Mouse (Mus musculus) MEL (cell line): ENCODE results near the gene Ncoa7. TPM values are rescaled to one million over a fixed set of nuclear protein-coding genes. Genes with fewer than 3 reads are reported as not detected.
"Not testable (repeated sequence)": the region's sequence is repeated elsewhere in the genome, so short reads cannot be mapped to it uniquely, and the experiment has no call there.

ENCODE experiments used
- DNase-seq: peaks from one replicate; pipeline ENCODE4 v3.0.0; 2011; ENCODE audit warnings: low read depth, low spot score
- H3K27ac ChIP-seq: 2 replicates; pipeline ENCODE4 v1.5.1; 2012; ENCODE audit warnings: low read depth, mild to moderate bottlenecking, control low read depth, low read length, moderate library complexity; ENCODE audit not compliant: control insufficient read depth
- H3K27me3 ChIP-seq, 2 experiments: fragments of 150-350 bp in 1 of 2; sonication (generic) in 1 of 2; 2 replicates each; pipeline ENCODE4 v1.6.1; 2012; ENCODE audit warnings: low read length in 2 of 2, mild to moderate bottlenecking in 2 of 2, improper control_type of control experiment in 1 of 2, moderate library complexity in 1 of 2; ENCODE audit not compliant: insufficient read depth in 2 of 2, control insufficient read depth in 1 of 2
- H3K36me3 ChIP-seq, 2 experiments: 2 replicates each; pipeline ENCODE4 v1.6.1; 2012 to 2014; ENCODE audit warnings: low read length in 2 of 2, improper control_type of control experiment in 1 of 2, inconsistent platforms in 1 of 2, mild to moderate bottlenecking in 1 of 2; ENCODE audit not compliant: insufficient read depth in 2 of 2, control insufficient read depth in 1 of 2
- H3K4me1 ChIP-seq, 2 experiments: fragments of 150-350 bp in 1 of 2; sonication (generic) in 1 of 2; 2 replicates each; pipeline ENCODE4 v1.6.1; 2012; ENCODE audit warnings: low read length in 2 of 2, improper control_type of control experiment in 1 of 2, mild to moderate bottlenecking in 1 of 2; ENCODE audit not compliant: insufficient read depth in 2 of 2, control insufficient read depth in 1 of 2
- H3K4me3 ChIP-seq, 2 experiments: fragments of 150-350 bp in 1 of 2; sonication (generic) in 1 of 2; 2 replicates each; pipeline ENCODE4 v1.5.1; 2012; ENCODE audit warnings: low read depth in 2 of 2, low read length in 2 of 2, mild to moderate bottlenecking in 2 of 2, moderate library complexity in 2 of 2, control low read depth in 1 of 2, improper control_type of control experiment in 1 of 2; ENCODE audit not compliant: control insufficient read depth in 1 of 2, insufficient read depth in 1 of 2
- H3K79me2 ChIP-seq: 2 replicates; pipeline ENCODE4 v1.6.1; 2012; ENCODE audit warnings: mild to moderate bottlenecking, low read length, moderate library complexity; ENCODE audit not compliant: control insufficient read depth, poor library complexity, insufficient read depth
- H3K9ac ChIP-seq: 2 replicates; pipeline ENCODE4 v1.6.1; 2012; ENCODE audit warnings: low read depth, mild to moderate bottlenecking, control low read depth, low read length, moderate library complexity; ENCODE audit not compliant: control insufficient read depth, poor library complexity, severe bottlenecking
- H3K9me3 ChIP-seq: fragments of 150-350 bp; sonication (generic); replicated peaks from 2 replicates; pipeline ENCODE4 v1.6.1; 2012; ENCODE audit warnings: mild to moderate bottlenecking, low read length, improper control_type of control experiment, moderate library complexity; ENCODE audit not compliant: insufficient read depth
- BHLHE40 ChIP-seq: IDR thresholded peaks from 2 replicates; pipeline ENCODE4 v1.6.1; 2012; ENCODE audit warnings: low read depth, mild to moderate bottlenecking, inconsistent platforms, low read length, improper control_type of control experiment, borderline replicate concordance
- EP300 ChIP-seq, 2 experiments: IDR thresholded peaks; 2 replicates each; pipeline ENCODE4 v1.6.1; 2011; ENCODE audit warnings: improper control_type of control experiment in 2 of 2, low read length in 2 of 2, low read depth in 1 of 2, mild to moderate bottlenecking in 1 of 2
- GABPA ChIP-seq: IDR thresholded peaks from 2 replicates; pipeline ENCODE4 v1.6.1; 2012; ENCODE audit warnings: low read depth, mild to moderate bottlenecking, inconsistent platforms, low read length, improper control_type of control experiment, moderate library complexity
- GATA1 ChIP-seq: IDR thresholded peaks from 2 replicates; pipeline ENCODE4 v1.6.1; 2011; ENCODE audit warnings: low read depth, low read length, improper control_type of control experiment
- HCFC1 ChIP-seq: IDR thresholded peaks from 2 replicates; pipeline ENCODE4 v1.6.1; 2012; ENCODE audit warnings: low read depth, mild to moderate bottlenecking, inconsistent platforms, low read length, improper control_type of control experiment, moderate library complexity
- MAFK ChIP-seq: IDR thresholded peaks from 2 replicates; pipeline ENCODE4 v1.6.1; 2011; ENCODE audit warnings: low read depth, mild to moderate bottlenecking, low read length, improper control_type of control experiment, borderline replicate concordance
- MAZ ChIP-seq: IDR thresholded peaks from 2 replicates; pipeline ENCODE4 v1.6.1; 2012; ENCODE audit warnings: low read depth, mild to moderate bottlenecking, inconsistent platforms, low read length, improper control_type of control experiment
- MEF2A ChIP-seq: IDR thresholded peaks from 2 replicates; pipeline ENCODE4 v1.6.1; 2014; ENCODE audit warnings: low read depth, mild to moderate bottlenecking, inconsistent platforms, low read length, improper control_type of control experiment; ENCODE audit not compliant: poor library complexity, insufficient replicate concordance, severe bottlenecking; ENCODE audit errors: extremely low read depth
- MYC ChIP-seq: IDR thresholded peaks from 2 replicates; pipeline ENCODE4 v1.6.1; 2011; ENCODE audit warnings: low read depth, mild to moderate bottlenecking, low read length, improper control_type of control experiment, moderate library complexity
- NELFE ChIP-seq: IDR thresholded peaks from 2 replicates; pipeline ENCODE4 v1.6.1; 2011; ENCODE audit warnings: low read depth, low read length, improper control_type of control experiment
- RAD21 ChIP-seq: IDR thresholded peaks from 2 replicates; pipeline ENCODE4 v1.6.1; 2011; ENCODE audit warnings: mild to moderate bottlenecking, low read depth, low read length, improper control_type of control experiment
- SMC3 ChIP-seq: IDR thresholded peaks from 2 replicates; pipeline ENCODE4 v1.6.1; 2011; ENCODE audit warnings: low read depth, low read length, improper control_type of control experiment
- TAL1 ChIP-seq: IDR thresholded peaks from 2 replicates; pipeline ENCODE4 v1.6.1; 2012; ENCODE audit warnings: mild to moderate bottlenecking, inconsistent platforms, low read length, moderate library complexity, mixed read lengths
- TCF12 ChIP-seq: IDR thresholded peaks from 2 replicates; pipeline ENCODE4 v1.6.1; 2014; ENCODE audit warnings: low read depth, mild to moderate bottlenecking, inconsistent platforms, low read length, improper control_type of control experiment, moderate library complexity
- USF1 ChIP-seq: IDR thresholded peaks from 2 replicates; pipeline ENCODE4 v1.6.1; 2014; ENCODE audit warnings: low read depth, mild to moderate bottlenecking, inconsistent platforms, low read length, improper control_type of control experiment, moderate library complexity
- USF2 ChIP-seq, 2 experiments: IDR thresholded peaks; 2 replicates each; pipeline ENCODE4 v1.6.1; 2011 to 2012; ENCODE audit warnings: improper control_type of control experiment in 2 of 2, low read length in 2 of 2, borderline replicate concordance in 1 of 2, inconsistent platforms in 1 of 2, low read depth in 1 of 2, mild to moderate bottlenecking in 1 of 2; ENCODE audit not compliant: insufficient read depth in 1 of 2
- ZMIZ1 ChIP-seq: IDR thresholded peaks from 2 replicates; pipeline ENCODE4 v1.6.1; 2012; ENCODE audit warnings: low read depth, mild to moderate bottlenecking, inconsistent platforms, low read length, improper control_type of control experiment, moderate library complexity
- ZNF384 ChIP-seq: IDR thresholded peaks from 2 replicates; pipeline ENCODE4 v1.6.1; 2012; ENCODE audit warnings: low read depth, mild to moderate bottlenecking, inconsistent platforms, low read length, improper control_type of control experiment
- polyA plus RNA-seq, 2 experiments: library from polyadenylated mRNA; stranded (reverse) in 1 of 2; unstranded in 1 of 2; fragments of >175 nt in 1 of 2; fragments of >200 nt in 1 of 2; gene quantifications; 2 replicates each; pipeline versions ENCODE4 v1.2.1 to v1.2.4; 2012; ENCODE audit warnings: low replicate concordance in 2 of 2, low read depth in 1 of 2; ENCODE audit not compliant: insufficient read length in 2 of 2, insufficient read depth in 1 of 2, missing spikeins in 1 of 2
- total RNA-seq: library from RNA; depleted of rRNA; stranded (reverse); fragments of 300-350 nt; gene quantifications from 2 replicates; pipeline ENCODE4 v1.2.3, GENCODE M21; 2012

Ncoa7 gene
- total and polyA plus RNA-seq, 3 experiments, result 1.7 to 64.9 (median 4.2) TPM

GRCm38 (mm10) chr10:30787684-30788339 lies 15.3 kb downstream of the Ncoa7 start (continued):
- peak; percentile 50; the same call in 1 of the 2 replicates for TF ChIP-seq MYC
- TF ChIP-seq TAL1, result no peak
- peak; percentile 53; the same call in 1 of the 2 replicates for TF ChIP-seq BHLHE40
- TF ChIP-seq ZNF384, result no peak
- TF ChIP-seq SMC3, result no peak
- TF ChIP-seq ZMIZ1, result no peak
- no peak for TF ChIP-seq USF1
- peak; percentile 55; the same call in 1 of the 2 replicates for TF ChIP-seq MAFK
- peak; percentile 54 to 78; a peak in 3 of 4 replicates for TF ChIP-seq EP300 (IDR thresholded peaks at IDR 0.05; ENCODE audit: low read depth in 1 of 2, low read length in 2 of 2)
- peak; percentile 76; the same call in 1 of the 2 replicates for TF ChIP-seq GATA1
- TF ChIP-seq RAD21, result no peak
- TF ChIP-seq, all 39 proteins: peak for 14

- H3K9ac ChIP-seq, result no peak overlapping the region
- H3K27ac ChIP-seq, result no peak overlapping the region
- H3K9me3 ChIP-seq, result no peaks in the 10 kb centered on the region
- peaks cover 0 to 14% of the 10 kb centered on the region in 2 experiments; a peak in 2 of 4 replicates for H3K36me3 ChIP-seq
- peaks cover 6 to 15% of the 10 kb centered on the region in 2 experiments; a peak in 2 of 4 replicates for H3K4me1 ChIP-seq
- TF ChIP-seq MAFK (no peak), MAZ (no peak), USF2 (IDR thresholded peaks at IDR 0.05; ENCODE audit: borderline replicate concordance in 1 of 2, insufficient read depth in 1 of 2, low read depth in 1 of 2, low read length in 2 of 2) (no peak), NELFE (no peak), HCFC1 (no peak), MEF2A (no peak), TCF12 (no peak), GABPA (no peak)
- H3K79me2 ChIP-seq, result no peaks in the 10 kb centered on the region
- DNase-seq, result no peak
- no peaks in the 10 kb centered on the region for H3K27me3 ChIP-seq
- H3K4me3 ChIP-seq, result no peak overlapping the region
Measured at GRCm38 (mm10) chr10:30786103-30786754, 16.9 kb downstream of the Ncoa7 start.

- not testable (repeated sequence) for H3K4me3 ChIP-seq, H3K36me3 ChIP-seq, DNase-seq, H3K4me1 ChIP-seq, H3K9ac ChIP-seq, H3K27ac ChIP-seq, H3K9me3 ChIP-seq, H3K27me3 ChIP-seq, H3K79me2 ChIP-seq
Measured at GRCm38 (mm10) chr10:30780921-30781320, 22.2 kb downstream of the Ncoa7 start.
